Mouse (Mus musculus) hindbrain, embryonic 12.5 days (tissue): Measurements from ENCODE around the gene Abcc4. TPM values are rescaled to one million over a fixed set of nuclear protein-coding genes. Genes with fewer than 3 reads are reported as not detected.

ENCODE experiments used
- ATAC-seq: fragments of 200-750 bp; cut with Nextera tagmentation; 2 replicates; pipeline ENCODE4 v1.8.0; 2017; ENCODE audit warnings: moderate TSS enrichment; ENCODE audit not compliant: low FRiP score
- H3K27ac ChIP-seq: fragments of 300-500 bp; sonication (generic); 2 replicates; pipeline ENCODE4 v1.5.1; 2016; ENCODE audit warnings: mild to moderate bottlenecking
- H3K27me3 ChIP-seq: fragments of 300-500 bp; sonication (generic); 2 replicates; pipeline ENCODE4 v1.6.1; 2016; ENCODE audit warnings: mild to moderate bottlenecking
- H3K36me3 ChIP-seq: fragments of 300-500 bp; sonication (generic); 2 replicates; pipeline ENCODE4 v1.6.1; 2016; ENCODE audit warnings: mild to moderate bottlenecking
- H3K4me1 ChIP-seq: fragments of 300-500 bp; sonication (generic); 2 replicates; pipeline ENCODE4 v1.6.1; 2016
- H3K4me2 ChIP-seq: fragments of 300-500 bp; sonication (generic); replicated peaks from 2 replicates; pipeline ENCODE4 v1.6.1; 2016; ENCODE audit warnings: mild to moderate bottlenecking
- H3K4me3 ChIP-seq: fragments of 300-500 bp; sonication (generic); 2 replicates; pipeline ENCODE4 v1.5.1; 2016; ENCODE audit warnings: mild to moderate bottlenecking
- H3K9ac ChIP-seq: fragments of 300-500 bp; sonication (generic); 2 replicates; pipeline ENCODE4 v1.6.1; 2016; ENCODE audit warnings: mild to moderate bottlenecking, moderate library complexity
- H3K9me3 ChIP-seq: fragments of 300-500 bp; sonication (generic); replicated peaks from 2 replicates; pipeline ENCODE4 v1.6.1; 2016; ENCODE audit warnings: mild to moderate bottlenecking
- WGBS: fragments of 180-500 bp; shearing (Covaris S2); methylation state at CpG from one replicate; pipeline ENCODE4 v1.1.7; 2016; 5-methylcytosine and 5-hydroxymethylcytosine counted together
- polyA plus RNA-seq: library from polyadenylated mRNA; unstranded; fragments of >200 nt; fragmentation: Nextera tagmentation; extraction: Ambion mirVana; gene quantifications from 2 replicates; pipeline ENCODE4 v1.2.1, GENCODE M21; 2016

The Abcc4 gene
- polyA plus RNA-seq, 1 experiment from 2014 or later: 3.2 TPM

GRCm38 (mm10) chr14:118473188-118473830 is 232.7 kb downstream of the Abcc4 start:
- Histone ChIP-seq H3K27ac (no peak overlapping the region), H3K4me2 (peak overlapping the region; percentile 95), H3K4me3 (peak overlapping the region; percentile 51), H3K4me1 (peaks cover 19% of the 10 kb centered on the region), H3K9me3 (0 out of 2 replicates have a peak, but pooled peaks cover 3% of the 10 kb centered on the region), H3K27me3 (peaks cover 27% of the 10 kb centered on the region), H3K9ac (peak overlapping the region; percentile 56), H3K36me3 (no peaks in the 10 kb centered on the region)
- ATAC-seq: peak; percentile 68
- WGBS: 6% methylated on average over 20 of the region's 20 CpGs

GRCm38 (mm10) chr14:118465331-118465730 is 240.7 kb downstream of the Abcc4 start:
- H3K4me2 ChIP-seq: no peak overlapping the region
- ATAC-seq: no peak
- no peaks in the 10 kb centered on the region for H3K9me3 ChIP-seq
- WGBS: 89% methylated on average over 2 of the region's 2 CpGs
- no peak overlapping the region for H3K27ac ChIP-seq
- H3K36me3 ChIP-seq: no peaks in the 10 kb centered on the region
- no peaks in the 10 kb centered on the region; the same call in 1 of the 2 replicates for H3K27me3 ChIP-seq
- no peak overlapping the region for H3K9ac ChIP-seq
- no peak overlapping the region for H3K4me3 ChIP-seq
- no peaks in the 10 kb centered on the region for H3K4me1 ChIP-seq

GRCm38 (mm10) chr14:118464401-118464800 is 241.6 kb downstream of the Abcc4 start:
- no peak overlapping the region for H3K4me3 ChIP-seq
- H3K27me3 ChIP-seq: no peaks in the 10 kb centered on the region
- H3K4me1 ChIP-seq: no peaks in the 10 kb centered on the region
- no peaks in the 10 kb centered on the region for H3K36me3 ChIP-seq
- H3K27ac ChIP-seq: no peak overlapping the region
- no peaks in the 10 kb centered on the region for H3K9me3 ChIP-seq
- H3K9ac ChIP-seq: no peak overlapping the region
- H3K4me2 ChIP-seq: no peak overlapping the region
- 93% methylated on average over 3 of the region's 3 CpGs for WGBS
- no peak for ATAC-seq

- H3K9ac ChIP-seq: no peak overlapping the region
- H3K36me3 ChIP-seq: no peaks in the 10 kb centered on the region
- 0 out of 2 replicates have a peak, but pooled peaks cover 2% of the 10 kb centered on the region for H3K27me3 ChIP-seq
- no peak overlapping the region for H3K4me3 ChIP-seq
- no peak for ATAC-seq
- H3K9me3 ChIP-seq: no peaks in the 10 kb centered on the region
- no peak overlapping the region for H3K27ac ChIP-seq
- H3K4me2 ChIP-seq: no peak overlapping the region
- H3K4me1 ChIP-seq: no peaks in the 10 kb centered on the region
- 73% methylated on average over 4 of the region's 4 CpGs for WGBS
These were observed 253.4 kb downstream of the Abcc4 start for GRCm38 (mm10) chr14:118452572-118452971.

GRCm38 (mm10) chr14:118440155-118440554 is 265.9 kb downstream of the Abcc4 start:
- no peak overlapping the region for H3K4me3 ChIP-seq
- H3K9ac ChIP-seq: no peak overlapping the region
- H3K36me3 ChIP-seq: no peaks in the 10 kb centered on the region
- 87% methylated on average over 8 of the region's 8 CpGs for WGBS
- no peaks in the 10 kb centered on the region for H3K9me3 ChIP-seq
- peaks cover 54% of the 10 kb centered on the region for H3K27me3 ChIP-seq
- ATAC-seq: no peak
- H3K4me2 ChIP-seq: no peak overlapping the region
- no peak overlapping the region for H3K27ac ChIP-seq
- peaks cover 20% of the 10 kb centered on the region for H3K4me1 ChIP-seq

GRCm38 (mm10) chr14:118437156-118437931 is 268.7 kb downstream of the Abcc4 start:
- ATAC-seq: peak; percentile 78
- Histone ChIP-seq H3K4me1 (peaks cover 20% of the 10 kb centered on the region), H3K27me3 (peaks cover 76% of the 10 kb centered on the region), H3K4me3 (peak overlapping the region; percentile 48), H3K36me3 (no peaks in the 10 kb centered on the region), H3K27ac (peak overlapping the region; percentile 79), H3K9me3 (no peaks in the 10 kb centered on the region), H3K4me2 (peak overlapping the region; percentile 96), H3K9ac (peak overlapping the region; percentile 68)
- under 1% methylated on average over 36 of the region's 36 CpGs for WGBS

GRCm38 (mm10) chr14:118436791-118437155 is 269.2 kb downstream of the Abcc4 start:
- peak overlapping the region; percentile 68 for H3K9ac ChIP-seq
- H3K27ac ChIP-seq: peak overlapping the region; percentile 79
- peaks cover 71% of the 10 kb centered on the region for H3K27me3 ChIP-seq
- H3K9me3 ChIP-seq: no peaks in the 10 kb centered on the region
- ATAC-seq: peak; percentile 86
- H3K36me3 ChIP-seq: no peaks in the 10 kb centered on the region
- WGBS: under 1% methylated on average over 31 of the region's 31 CpGs
- peak overlapping the region; percentile 96 for H3K4me2 ChIP-seq
- peaks cover 20% of the 10 kb centered on the region for H3K4me1 ChIP-seq
- H3K4me3 ChIP-seq: peak overlapping the region; percentile 48

- Histone ChIP-seq H3K9ac (no peak overlapping the region), H3K27me3 (peaks cover 69% of the 10 kb centered on the region), H3K4me2 (peak overlapping the region; percentile 11; the same call in 1 of the 2 replicates), H3K36me3 (no peaks in the 10 kb centered on the region), H3K4me3 (no peak overlapping the region), H3K4me1 (peaks cover 20% of the 10 kb centered on the region), H3K27ac (no peak overlapping the region), H3K9me3 (no peaks in the 10 kb centered on the region)
- peak; percentile 66 for ATAC-seq
- 14% methylated on average over 12 of the region's 12 CpGs for WGBS
These were observed 270.2 kb downstream of the Abcc4 start for GRCm38 (mm10) chr14:118435676-118436330.

- H3K27ac ChIP-seq: no peak overlapping the region
- ATAC-seq: no peak
- 60% methylated on average over 4 of the region's 4 CpGs for WGBS
- H3K9me3 ChIP-seq: no peaks in the 10 kb centered on the region
- peaks cover 63% of the 10 kb centered on the region for H3K27me3 ChIP-seq
- H3K4me1 ChIP-seq: peaks cover 20% of the 10 kb centered on the region
- no peak overlapping the region for H3K4me2 ChIP-seq
- H3K4me3 ChIP-seq: no peak overlapping the region
- no peak overlapping the region for H3K9ac ChIP-seq
- H3K36me3 ChIP-seq: no peaks in the 10 kb centered on the region
These were observed 271.2 kb downstream of the Abcc4 start for GRCm38 (mm10) chr14:118434842-118435241.

GRCm38 (mm10) chr14:118433848-118434247 is 272.2 kb downstream of the Abcc4 start:
- H3K9me3 ChIP-seq: no peaks in the 10 kb centered on the region
- 41% methylated on average over 6 of the region's 6 CpGs for WGBS
- no peak overlapping the region for H3K27ac ChIP-seq
- H3K9ac ChIP-seq: no peak overlapping the region
- peaks cover 20% of the 10 kb centered on the region for H3K4me1 ChIP-seq
- no peak for ATAC-seq
- no peak overlapping the region for H3K4me3 ChIP-seq
- no peaks in the 10 kb centered on the region for H3K36me3 ChIP-seq
- peaks cover 53% of the 10 kb centered on the region for H3K27me3 ChIP-seq
- no peak overlapping the region for H3K4me2 ChIP-seq
